Mouse (Mus musculus) frontal cortex, postnatal 10 days (tissue): ENCODE data around the gene Pfdn6.
"Not testable (repeated sequence)": the region's sequence is repeated elsewhere in the genome, so short reads cannot be mapped to it uniquely, and the experiment has no call there.

Experiments used
- DNase-seq, 2 experiments: peaks; one replicate each; pipeline ENCODE4 v3.0.0; 2022; ENCODE audit warnings: low spot score in 2 of 2, mixed read lengths in 1 of 2

The Pfdn6 gene

DNA sequence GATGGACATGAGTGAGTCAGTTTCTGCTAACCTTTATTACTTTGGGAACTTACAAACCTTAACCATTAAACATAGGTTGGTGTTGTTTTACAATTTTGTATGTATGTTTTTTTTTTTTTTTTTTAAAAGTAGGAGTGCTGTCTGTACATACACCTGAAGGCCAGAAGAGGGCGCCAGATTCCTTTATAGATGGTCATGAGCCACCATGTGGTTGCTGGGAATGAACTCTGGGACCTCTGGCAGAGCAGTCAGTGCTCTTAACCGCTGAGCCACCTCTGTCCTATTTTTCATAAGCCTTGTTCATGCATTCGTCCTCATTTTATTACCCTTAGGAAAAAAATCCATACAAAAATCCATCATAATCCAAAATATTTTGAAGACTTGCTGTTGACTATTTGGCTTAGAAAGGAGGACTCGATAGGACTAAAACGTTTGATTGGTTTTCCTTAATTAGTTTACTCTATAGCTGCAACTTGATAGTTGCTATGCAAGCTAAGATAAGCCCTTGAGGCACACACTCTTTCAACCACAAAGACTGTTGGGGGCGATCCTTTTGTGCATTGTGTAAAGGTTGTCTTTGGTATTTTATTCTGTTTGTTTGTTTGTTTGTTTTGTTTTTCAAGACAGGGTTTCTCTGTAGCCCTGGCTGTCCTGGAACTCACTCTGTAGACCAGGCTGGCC lies 42.9 kb downstream of the Pfdn6 start:
- no peak for DNase-seq

DNA sequence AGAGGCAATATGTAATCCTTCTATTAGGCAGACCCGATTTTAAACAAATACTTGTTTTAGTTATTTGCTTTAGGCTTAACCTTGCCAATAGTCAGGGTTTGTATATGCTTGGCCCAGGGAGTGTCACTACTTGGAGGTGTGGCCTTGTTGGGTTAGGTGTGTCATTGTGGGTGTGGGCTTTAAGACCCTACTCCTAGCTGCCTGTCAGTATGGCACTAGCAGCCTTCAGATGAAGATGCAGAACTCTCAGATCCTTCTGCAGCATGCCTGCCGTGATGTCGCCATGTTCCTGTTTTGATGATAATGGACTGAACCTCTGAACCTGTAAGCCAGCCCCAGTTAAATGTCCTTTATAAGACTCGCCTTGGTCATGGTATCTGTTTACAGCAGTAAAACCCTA lies 47.1 kb downstream of the Pfdn6 start:
- not testable (repeated sequence) for DNase-seq

DNA sequence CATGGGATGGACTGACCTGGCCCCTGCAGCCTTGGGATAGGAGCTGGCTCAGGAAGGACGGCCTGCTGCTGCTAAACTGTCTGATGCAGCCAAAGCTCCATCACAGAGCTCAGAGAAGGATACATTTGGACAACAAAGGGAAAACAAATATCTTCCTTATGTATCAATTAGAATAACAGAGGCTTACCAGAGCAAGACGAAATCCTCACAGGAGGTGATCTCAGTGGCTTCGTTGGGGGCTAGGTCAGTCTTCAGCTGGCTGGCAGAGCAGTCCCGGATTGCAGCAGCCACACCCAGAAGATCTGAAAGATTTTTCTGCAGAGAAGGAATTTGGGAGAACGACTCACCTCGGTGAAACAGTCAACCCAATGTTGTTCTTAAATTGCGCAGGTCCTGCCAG lies 47.7 kb downstream of the Pfdn6 start:
- DNase-seq: no peak

DNA sequence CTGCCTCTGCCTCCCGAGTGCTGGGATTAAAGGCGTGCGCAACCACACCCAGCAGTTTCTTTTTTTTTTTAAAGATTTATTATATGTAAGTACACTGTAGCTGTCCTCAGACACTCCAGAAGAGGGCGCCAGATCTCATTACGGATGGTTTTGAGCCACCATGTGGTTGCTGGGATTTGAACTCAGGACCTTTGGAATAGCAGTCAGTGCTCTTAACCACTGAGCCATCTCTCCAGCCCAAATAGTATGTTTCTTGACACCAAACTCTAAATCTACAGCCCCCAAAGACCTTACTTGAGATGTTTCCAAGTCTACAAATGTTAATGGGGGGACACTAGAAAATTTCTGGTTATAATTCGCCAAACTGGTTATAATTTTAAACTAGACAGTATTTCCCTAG lies 48.3 kb downstream of the Pfdn6 start:
- DNase-seq: not testable (repeated sequence)

DNA sequence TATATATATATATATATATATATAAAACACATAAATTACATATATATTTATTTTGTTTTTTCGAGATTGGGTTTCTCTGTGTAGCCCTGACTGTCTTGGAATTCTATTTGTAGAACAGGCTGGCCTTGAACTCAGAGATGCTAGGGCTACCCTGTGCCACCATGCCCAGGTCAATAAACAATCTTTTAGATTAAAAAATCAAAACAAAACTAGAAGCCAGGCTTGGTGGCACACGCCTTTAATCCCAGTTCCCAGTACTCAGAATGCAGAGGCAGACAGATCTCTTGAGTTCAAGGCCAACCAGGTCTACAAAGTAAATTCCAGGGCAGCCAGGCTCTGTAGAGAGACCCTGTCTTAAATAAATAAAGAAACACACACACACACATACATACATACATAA lies 48.8 kb downstream of the Pfdn6 start:
- DNase-seq: no peak

DNA sequence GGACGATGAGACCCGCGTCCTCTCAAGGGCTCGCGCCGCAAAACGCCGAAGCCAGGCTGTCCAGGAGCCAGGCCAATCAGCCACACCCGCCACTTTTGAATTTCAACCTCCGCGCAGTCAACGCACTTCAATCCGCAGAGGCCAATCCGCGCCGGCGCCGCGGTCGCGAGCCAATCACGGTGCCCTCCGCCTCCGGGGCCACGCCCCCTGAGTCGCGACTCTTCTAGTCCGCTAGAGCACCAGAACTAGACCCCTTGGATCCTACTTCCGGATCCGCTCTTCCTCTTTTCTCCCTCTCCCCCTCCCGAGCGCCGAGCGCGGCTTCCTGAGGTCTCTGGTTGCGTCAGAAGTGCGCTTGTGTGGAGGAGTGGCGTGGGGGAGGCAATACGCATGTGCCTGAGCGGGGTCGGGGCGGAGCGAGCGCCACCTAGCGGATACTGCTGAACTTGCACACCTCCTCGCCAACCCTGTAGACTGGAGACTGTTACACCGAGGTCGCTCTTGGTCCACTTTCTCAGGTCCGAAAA lies 49.5 kb downstream of the Pfdn6 start, which contains the start of gene Kifc1:
Gene Kifc1, minus strand, starts transcription at position 129 of the 527 bp plus-strand sequence.
- peak; percentile 100 for DNase-seq

DNA sequence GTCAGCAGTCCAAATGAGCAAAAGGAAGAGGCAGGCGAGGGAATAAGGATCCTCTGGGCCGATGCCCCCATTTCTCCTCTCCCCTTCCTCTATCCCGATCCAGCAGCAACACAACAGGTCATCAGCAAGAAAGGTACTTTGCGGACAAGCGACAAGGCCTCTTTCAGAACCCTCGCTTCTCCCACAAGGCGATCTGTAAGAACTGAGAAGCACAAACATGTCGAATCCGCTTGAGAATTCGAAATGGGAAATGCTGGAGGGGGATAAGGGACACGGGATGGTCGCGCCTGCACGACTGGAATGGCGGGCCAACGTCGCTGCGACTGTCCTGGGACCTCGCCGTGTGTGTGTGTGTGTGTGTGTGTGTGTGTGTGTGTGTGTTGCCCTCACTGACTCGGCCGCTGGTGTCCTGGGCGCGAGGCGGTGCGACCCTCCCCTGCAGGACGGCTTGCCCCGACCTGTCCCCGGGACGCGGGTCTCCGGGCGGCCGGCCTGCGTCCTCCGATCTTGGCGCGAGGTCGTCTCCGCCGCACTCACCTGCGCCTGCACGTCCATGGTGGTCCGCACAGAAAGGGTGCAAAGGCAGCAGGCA lies 50.1 kb downstream of the Pfdn6 start:
- DNase-seq: not testable (repeated sequence)
